Mouse (Mus musculus): ENCODE results near the gene Pla2g10. TPM values are rescaled to one million over a fixed set of nuclear protein-coding genes. Genes with fewer than 3 reads are reported as not detected.

The Pla2g10 gene
- polyA plus RNA-seq, 1 experiment = not detected

Other genes with a start within 250 kb of the Pla2g10 start
- 26.8 and 27.0 TPM in 2 replicates for gene Parn, start 62.8 kb downstream of the Pla2g10 start, polyA plus RNA-seq (2012; rRNA removed)
- gene Bfar, start 59.1 kb downstream of the Pla2g10 start, polyA plus RNA-seq (2012; rRNA removed) = 38.1 and 44.1 TPM in 2 replicates
- 2.0 and 2.3 TPM in 2 replicates for gene 3110001I22Rik, start 59.1 kb downstream of the Pla2g10 start, polyA plus RNA-seq (2012; rRNA removed)
- 31.8 and 33.0 TPM in 2 replicates for gene Rrn3, start 49.7 kb upstream of the Pla2g10 start, polyA plus RNA-seq (2012; rRNA removed)
- 97.1 and 115 TPM in 2 replicates for gene Ntan1, start 87.9 kb upstream of the Pla2g10 start, polyA plus RNA-seq (2012; rRNA removed)
- 71.9 and 72.0 TPM in 2 replicates for gene Pdxdc1, start 172.1 kb upstream of the Pla2g10 start, polyA plus RNA-seq (2012; rRNA removed)
- gene Mpv17l, start 172.2 kb upstream of the Pla2g10 start, polyA plus RNA-seq (2012; rRNA removed) = 45.7 TPM in 2 replicates

Data from frontal cortex, adult 2 months (tissue).